Mouse (Mus musculus): Measurements from ENCODE around the gene Acpp.

GRCm38 (mm10) chr9:104260306-104260705, 77.2 kb downstream of the Acpp start:
- TF ChIP-seq CTCF (IDR thresholded peaks at IDR 0.05; ENCODE audit: control insufficient read depth, insufficient read depth, insufficient replicate concordance, low read depth, low read length) (no peak), POLR2A (IDR thresholded peaks at IDR 0.05; ENCODE audit: control insufficient read depth, low read depth, low read length) (no peak)

All from testis, adult 2 months (tissue).